31 mouse cellular contexts compared by ENCODE assay signal in genomic region chr5:111470875-111471274, GRCm38 (mm10). TPM values are rescaled to one million over a fixed set of nuclear protein-coding genes. Genes with fewer than 3 reads are reported as not detected.
DNase-seq lines count a peak whose midpoint lies in the region; ATAC-seq and TF ChIP-seq lines count a peak whose summit lies in the region.
"Had no signal": no experiment of that assay in that cellular context is flagged by ENCODE, and none has a peak within 500 bp of the region (broad histone marks: within the 10 kb centered on the region; RNA-seq: fewer than 3 reads in every experiment).

No protein-coding gene starts in this region.

- no peak overlapping the region for H3K9ac ChIP-seq in intestine, embryonic 16.5 days (ENCODE audit: low read depth, low read length)
- H3K9ac ChIP-seq in liver, embryonic 14.5 days (replicated peaks), result no peak overlapping the region
- H3K9ac ChIP-seq in stomach, postnatal 0 days (ENCODE audit: low read length), result no peak overlapping the region
- H3K9ac ChIP-seq in midbrain, postnatal 0 days (replicated peaks; ENCODE audit: low read length, poor library complexity, severe bottlenecking), result no peak overlapping the region
- H3K9ac ChIP-seq: forebrain, embryonic 12.5 days; heart, embryonic 13.5 days; limb, embryonic 12.5 days; neural tube, embryonic 15.5 days had no signal

- DNase-seq in heart, embryonic 10.5 days (ENCODE audit: low spot score), result no peak
- DNase-seq in heart, adult 9 months (ENCODE audit: low spot score in 2 of 2), result no peak
- peak in 1 of 3 experiments; percentile 12 for DNase-seq in liver, embryonic 14.5 days (ENCODE audit: low read depth in 3 of 3, low spot score in 3 of 3)
- no peak for DNase-seq in stomach, postnatal 0 days (ENCODE audit: low spot score)
- no peak for DNase-seq in midbrain, postnatal 0 days (ENCODE audit: low spot score)
- no peak for DNase-seq in thymus, postnatal 36 days
- DNase-seq: adrenal gland, postnatal 14 days; cerebellum, adult 11-12 months; cerebellum, adult 9-11 months; embryo, embryonic 11 days; gastrocnemius, postnatal 25 days; heart, adult 18-20 months; heart, postnatal 10 days; kidney, adult 9 months; kidney, postnatal 10 days; lung, adult 2 months; lung, postnatal 14 days; midbrain, embryonic 14.5 days; retina, postnatal 1 day; right cerebral cortex, postnatal 14 days; thymus, adult 18-20 months; thymus, postnatal 25 days had no signal

- 84% methylated on average over 4 of the region's 4 CpGs for WGBS in heart, embryonic 10.5 days
- 77% methylated on average over 4 of the region's 4 CpGs for WGBS in intestine, embryonic 16.5 days
- WGBS in liver, embryonic 14.5 days (ENCODE audit: insufficient replicate concordance), result 58% methylated on average over 4 of the region's 4 CpGs
- 84% methylated on average over 4 of the region's 4 CpGs for WGBS in stomach, postnatal 0 days
- 87% methylated on average over 4 of the region's 4 CpGs for WGBS in midbrain, postnatal 0 days

- TF ChIP-seq EP300 in liver, embryonic 14.5 days (IDR thresholded peaks at IDR 0.05; ENCODE audit: low read depth), result no peak
- TF ChIP-seq EP300 in stomach, postnatal 0 days (optimal IDR thresholded peaks at IDR 0.05), result no peak

- H3K4me3 ChIP-seq in heart, embryonic 10.5 days, result no peak overlapping the region
- no peak overlapping the region for H3K4me3 ChIP-seq in intestine, embryonic 16.5 days (ENCODE audit: low read length)
- H3K4me3 ChIP-seq in liver, embryonic 14.5 days (ENCODE audit: insufficient read depth in 1 of 2, low read depth in 2 of 2, low read length in 2 of 2), result no peak overlapping the region
- no peak overlapping the region for H3K4me3 ChIP-seq in stomach, postnatal 0 days (ENCODE audit: low read depth, low read length)
- H3K4me3 ChIP-seq in midbrain, postnatal 0 days (ENCODE audit: low read depth, low read length), result no peak overlapping the region
- H3K4me3 ChIP-seq: erythroblast, embryonic 14.5 days; forebrain, embryonic 12.5 days; heart, embryonic 13.5 days; limb, embryonic 12.5 days; neural tube, embryonic 15.5 days had no signal

- no peaks in the 10 kb centered on the region for H3K9me3 ChIP-seq in heart, embryonic 10.5 days
- H3K9me3 ChIP-seq in intestine, embryonic 16.5 days (ENCODE audit: control insufficient read depth, low read length), result no peaks in the 10 kb centered on the region
- H3K9me3 ChIP-seq in liver, embryonic 14.5 days (ENCODE audit: control insufficient read depth, low read length), result no peaks in the 10 kb centered on the region
- H3K9me3 ChIP-seq in stomach, postnatal 0 days (ENCODE audit: control insufficient read depth, low read length), result no peaks in the 10 kb centered on the region
- H3K9me3 ChIP-seq in midbrain, postnatal 0 days (ENCODE audit: low read length), result no peaks in the 10 kb centered on the region
- H3K9me3 ChIP-seq: forebrain, embryonic 12.5 days; heart, embryonic 13.5 days; limb, embryonic 12.5 days; neural tube, embryonic 15.5 days had no signal

- no peaks in the 10 kb centered on the region for H3K36me3 ChIP-seq in heart, embryonic 10.5 days
- H3K36me3 ChIP-seq in intestine, embryonic 16.5 days (ENCODE audit: control insufficient read depth, insufficient read depth, low read length), result no peaks in the 10 kb centered on the region
- no peaks in the 10 kb centered on the region for H3K36me3 ChIP-seq in liver, embryonic 14.5 days (replicated peaks; ENCODE audit: control insufficient read depth, insufficient read depth, low read depth)
- no peaks in the 10 kb centered on the region for H3K36me3 ChIP-seq in stomach, postnatal 0 days (ENCODE audit: control insufficient read depth, insufficient read depth, low read length)
- H3K36me3 ChIP-seq in midbrain, postnatal 0 days (ENCODE audit: insufficient read depth, low read length), result no peaks in the 10 kb centered on the region
- H3K36me3 ChIP-seq: forebrain, embryonic 12.5 days; heart, embryonic 13.5 days; limb, embryonic 12.5 days; neural tube, embryonic 15.5 days had no signal

- TF ChIP-seq CTCF in liver, embryonic 14.5 days (IDR thresholded peaks at IDR 0.05; ENCODE audit: low read depth), result no peak
- TF ChIP-seq CTCF in stomach, postnatal 0 days (IDR thresholded peaks at IDR 0.05; ENCODE audit: low read depth), result no peak
- TF ChIP-seq CTCF in midbrain, postnatal 0 days (IDR thresholded peaks at IDR 0.05), result no peak

- H3K27me3 ChIP-seq in heart, embryonic 10.5 days (ENCODE audit: insufficient read depth, poor library complexity, severe bottlenecking), result no peaks in the 10 kb centered on the region; the same call in 1 of the 2 replicates
- H3K27me3 ChIP-seq in intestine, embryonic 16.5 days (replicated peaks; ENCODE audit: control insufficient read depth, insufficient read depth, low read length), result no peaks in the 10 kb centered on the region
- no peaks in the 10 kb centered on the region for H3K27me3 ChIP-seq in liver, embryonic 14.5 days (ENCODE audit: control insufficient read depth, insufficient read depth, low read length)
- H3K27me3 ChIP-seq in stomach, postnatal 0 days (ENCODE audit: control insufficient read depth, insufficient read depth, low read length), result no peaks in the 10 kb centered on the region
- no peaks in the 10 kb centered on the region for H3K27me3 ChIP-seq in midbrain, postnatal 0 days (ENCODE audit: insufficient read depth, low read length)
- H3K27me3 ChIP-seq: forebrain, embryonic 12.5 days; heart, embryonic 13.5 days; neural tube, embryonic 15.5 days had no signal

- H3K4me2 ChIP-seq in intestine, embryonic 16.5 days (ENCODE audit: low read depth, low read length), result no peak overlapping the region
- H3K4me2 ChIP-seq in liver, embryonic 14.5 days (ENCODE audit: low read depth), result no peak overlapping the region
- no peak overlapping the region for H3K4me2 ChIP-seq in stomach, postnatal 0 days (replicated peaks; ENCODE audit: low read depth)
- H3K4me2 ChIP-seq in midbrain, postnatal 0 days (ENCODE audit: low read depth, low read length, poor library complexity, severe bottlenecking), result no peak overlapping the region
- H3K4me2 ChIP-seq: forebrain, embryonic 12.5 days; heart, embryonic 13.5 days; limb, embryonic 12.5 days; neural tube, embryonic 15.5 days had no signal

- H3K27ac ChIP-seq in heart, embryonic 10.5 days, result 0 out of 2 replicates have a peak overlapping the region, but pooled peaks have one; percentile 9
- H3K27ac ChIP-seq in intestine, embryonic 16.5 days (ENCODE audit: low read length), result no peak overlapping the region
- H3K27ac ChIP-seq in liver, embryonic 14.5 days, result no peak overlapping the region
- H3K27ac ChIP-seq in stomach, postnatal 0 days (replicated peaks), result no peak overlapping the region
- H3K27ac ChIP-seq in midbrain, postnatal 0 days (ENCODE audit: low read depth, low read length), result no peak overlapping the region
- H3K27ac ChIP-seq: forebrain, embryonic 12.5 days; heart, embryonic 13.5 days; limb, embryonic 12.5 days; neural tube, embryonic 15.5 days had no signal

- peak; percentile 72 for ATAC-seq in intestine, embryonic 16.5 days
- peak; percentile 50 for ATAC-seq in liver, embryonic 14.5 days (ENCODE audit: insufficient read depth)
- ATAC-seq in stomach, postnatal 0 days (ENCODE audit: low FRiP score, low TSS enrichment), result peak; percentile 36; the same call in 1 of the 2 replicates
- ATAC-seq in midbrain, postnatal 0 days (ENCODE audit: low FRiP score), result no peak
- ATAC-seq: hindbrain, embryonic 16.5 days; Patski had no signal

- peaks cover 29% of the 10 kb centered on the region for H3K4me1 ChIP-seq in heart, embryonic 10.5 days
- 0 out of 2 replicates have a peak, but pooled peaks cover 2% of the 10 kb centered on the region for H3K4me1 ChIP-seq in intestine, embryonic 16.5 days (ENCODE audit: control insufficient read depth, insufficient read depth, low read length)
- H3K4me1 ChIP-seq in liver, embryonic 14.5 days (replicated peaks; ENCODE audit: control insufficient read depth in 2 of 2, insufficient read depth in 2 of 2, low read length in 1 of 2), result peaks cover 0 to 7% of the 10 kb centered on the region in 2 experiments; a peak in 1 of 4 replicates
- H3K4me1 ChIP-seq in stomach, postnatal 0 days (replicated peaks; ENCODE audit: control insufficient read depth, insufficient read depth), result no peaks in the 10 kb centered on the region
- H3K4me1 ChIP-seq in midbrain, postnatal 0 days (ENCODE audit: insufficient read depth, low read length), result no peaks in the 10 kb centered on the region; the same call in 1 of the 2 replicates

RNA-seq across cellular contexts. Expression of gene Mn1, which starts 53.7 kb away (rescaled TPM):
- 6.4 and 7.7 TPM in 2 replicates for polyA plus RNA-seq in heart, embryonic 10.5 days (2016; fragmentation: Nextera tagmentation; extraction: Ambion mirVana)
- polyA plus RNA-seq in intestine, embryonic 16.5 days (2015; fragmentation: Nextera tagmentation; extraction: Ambion mirVana), result 7.2 and 7.4 TPM in 2 replicates
- polyA plus RNA-seq in liver, embryonic 14.5 days (2012; rRNA removed), result 0.44 and 0.52 TPM in 2 replicates
- polyA plus RNA-seq in liver, embryonic 14.5 days (2014; fragmentation: Nextera tagmentation; extraction: Ambion mirVana), result 0.81 and 0.99 TPM in 2 replicates
- 4.9 and 5.6 TPM in 2 replicates for polyA plus RNA-seq in stomach, postnatal 0 days (2015; fragmentation: Nextera tagmentation; extraction: Ambion mirVana)
- total RNA-seq in midbrain, postnatal 0 days (2014; rRNA removed), result 112 and 139 TPM in 2 replicates
- polyA plus RNA-seq in midbrain, postnatal 0 days (2015; fragmentation: Nextera tagmentation; extraction: Ambion mirVana), result 49.6 and 49.8 TPM in 2 replicates
- total RNA-seq: MEL had no signal
